Mouse (Mus musculus) hindbrain, embryonic 12.5 days (tissue): ENCODE data around the gene Commd1. TPM values are rescaled to one million over a fixed set of nuclear protein-coding genes. Genes with fewer than 3 reads are reported as not detected.
A peak's percentile ranks its signal among the peaks of the same experiment; 100 is the strongest.

Source experiments
- ATAC-seq: fragments of 200-750 bp; cut with Nextera tagmentation; 2 replicates; pipeline ENCODE4 v1.8.0; 2017; ENCODE audit warnings: moderate TSS enrichment; ENCODE audit not compliant: low FRiP score
- H3K27ac ChIP-seq: fragments of 300-500 bp; sonication (generic); 2 replicates; pipeline ENCODE4 v1.5.1; 2016; ENCODE audit warnings: mild to moderate bottlenecking
- H3K27me3 ChIP-seq: fragments of 300-500 bp; sonication (generic); 2 replicates; pipeline ENCODE4 v1.6.1; 2016; ENCODE audit warnings: mild to moderate bottlenecking
- H3K36me3 ChIP-seq: fragments of 300-500 bp; sonication (generic); 2 replicates; pipeline ENCODE4 v1.6.1; 2016; ENCODE audit warnings: mild to moderate bottlenecking
- H3K4me1 ChIP-seq: fragments of 300-500 bp; sonication (generic); 2 replicates; pipeline ENCODE4 v1.6.1; 2016
- H3K4me2 ChIP-seq: fragments of 300-500 bp; sonication (generic); replicated peaks from 2 replicates; pipeline ENCODE4 v1.6.1; 2016; ENCODE audit warnings: mild to moderate bottlenecking
- H3K4me3 ChIP-seq: fragments of 300-500 bp; sonication (generic); 2 replicates; pipeline ENCODE4 v1.5.1; 2016; ENCODE audit warnings: mild to moderate bottlenecking
- H3K9ac ChIP-seq: fragments of 300-500 bp; sonication (generic); 2 replicates; pipeline ENCODE4 v1.6.1; 2016; ENCODE audit warnings: mild to moderate bottlenecking, moderate library complexity
- H3K9me3 ChIP-seq: fragments of 300-500 bp; sonication (generic); replicated peaks from 2 replicates; pipeline ENCODE4 v1.6.1; 2016; ENCODE audit warnings: mild to moderate bottlenecking
- WGBS: fragments of 180-500 bp; shearing (Covaris S2); methylation state at CpG from one replicate; pipeline ENCODE4 v1.1.7; 2016; 5-methylcytosine and 5-hydroxymethylcytosine counted together
- polyA plus RNA-seq: library from polyadenylated mRNA; unstranded; fragments of >200 nt; fragmentation: Nextera tagmentation; extraction: Ambion mirVana; gene quantifications from 2 replicates; pipeline ENCODE4 v1.2.1, GENCODE M21; 2016

Gene Commd1
- polyA plus RNA-seq, 1 experiment from 2014 or later = 309 TPM

DNA sequence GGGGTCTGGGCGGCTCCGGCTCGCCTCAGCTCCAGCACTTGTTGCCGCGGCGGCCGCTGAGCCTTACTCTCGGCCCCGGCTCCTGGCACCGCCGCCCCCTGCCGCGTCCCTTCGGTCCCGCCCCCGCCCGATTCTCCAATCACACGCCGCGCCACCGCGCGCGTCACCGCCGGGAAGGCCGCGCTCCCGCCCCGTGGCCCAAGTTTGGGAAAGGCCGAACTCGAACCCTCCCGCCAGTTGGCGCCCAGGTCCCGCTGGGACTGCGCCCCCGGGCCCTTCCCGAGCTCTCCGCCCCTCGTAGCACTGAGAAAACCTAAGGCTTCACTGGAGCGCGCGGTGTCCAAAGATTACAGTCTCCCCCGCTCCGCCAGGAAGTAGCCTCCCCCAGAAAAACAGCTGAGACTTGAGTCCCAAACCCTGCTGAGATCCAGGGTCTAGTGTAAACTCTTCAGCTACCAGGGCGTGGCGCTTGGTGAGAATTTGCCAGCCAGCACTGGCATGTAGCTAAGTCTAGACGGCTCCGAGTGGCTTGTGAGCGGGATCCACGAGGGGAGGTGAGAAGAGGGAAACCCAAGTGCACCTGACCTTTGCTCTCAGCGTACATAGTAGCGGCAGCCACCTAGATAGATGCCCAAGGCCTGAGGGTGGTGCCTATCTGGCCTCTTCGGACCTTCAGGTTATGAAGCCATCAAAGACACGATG lies 122.4 kb downstream of the Commd1 start:
- H3K9ac ChIP-seq = peak overlapping the region; percentile 66
- no peak overlapping the region for H3K27ac ChIP-seq
- H3K9me3 ChIP-seq = no peaks in the 10 kb centered on the region
- H3K4me3 ChIP-seq = peak overlapping the region; percentile 73
- peaks cover 19% of the 10 kb centered on the region for H3K4me1 ChIP-seq
- ATAC-seq = peak; percentile 93
- peaks cover 77% of the 10 kb centered on the region for H3K27me3 ChIP-seq
- WGBS = under 1% methylated on average over 51 of the region's 55 CpGs
- H3K36me3 ChIP-seq = no peaks in the 10 kb centered on the region
- H3K4me2 ChIP-seq = peak overlapping the region; percentile 99

DNA sequence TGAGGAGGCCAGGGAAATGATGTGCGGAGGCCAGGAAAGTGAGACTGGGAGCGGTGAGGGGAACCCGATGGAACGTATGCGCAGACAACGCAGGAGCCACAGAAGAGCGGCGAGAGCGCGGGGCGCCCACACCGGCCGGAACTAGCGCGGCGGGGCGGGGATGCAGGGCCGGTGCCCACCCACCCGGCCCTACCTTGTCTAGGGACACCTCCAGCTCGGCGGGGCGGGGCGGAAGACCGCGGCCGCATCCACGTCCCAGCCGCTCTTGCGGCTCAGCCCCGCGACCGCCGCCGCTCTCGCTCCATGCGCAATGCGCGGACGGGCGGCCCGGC lies 122.9 kb downstream of the Commd1 start:
- Histone ChIP-seq H3K27me3 (peaks cover 79% of the 10 kb centered on the region), H3K4me1 (peaks cover 19% of the 10 kb centered on the region), H3K27ac (no peak overlapping the region), H3K4me2 (peak overlapping the region; percentile 99), H3K9me3 (no peaks in the 10 kb centered on the region), H3K4me3 (peak overlapping the region; percentile 73), H3K36me3 (no peaks in the 10 kb centered on the region), H3K9ac (peak overlapping the region; percentile 66)
- WGBS = 1% methylated on average over 29 of the region's 41 CpGs
- ATAC-seq = peak; percentile 82; the same call in 1 of the 2 replicates

DNA sequence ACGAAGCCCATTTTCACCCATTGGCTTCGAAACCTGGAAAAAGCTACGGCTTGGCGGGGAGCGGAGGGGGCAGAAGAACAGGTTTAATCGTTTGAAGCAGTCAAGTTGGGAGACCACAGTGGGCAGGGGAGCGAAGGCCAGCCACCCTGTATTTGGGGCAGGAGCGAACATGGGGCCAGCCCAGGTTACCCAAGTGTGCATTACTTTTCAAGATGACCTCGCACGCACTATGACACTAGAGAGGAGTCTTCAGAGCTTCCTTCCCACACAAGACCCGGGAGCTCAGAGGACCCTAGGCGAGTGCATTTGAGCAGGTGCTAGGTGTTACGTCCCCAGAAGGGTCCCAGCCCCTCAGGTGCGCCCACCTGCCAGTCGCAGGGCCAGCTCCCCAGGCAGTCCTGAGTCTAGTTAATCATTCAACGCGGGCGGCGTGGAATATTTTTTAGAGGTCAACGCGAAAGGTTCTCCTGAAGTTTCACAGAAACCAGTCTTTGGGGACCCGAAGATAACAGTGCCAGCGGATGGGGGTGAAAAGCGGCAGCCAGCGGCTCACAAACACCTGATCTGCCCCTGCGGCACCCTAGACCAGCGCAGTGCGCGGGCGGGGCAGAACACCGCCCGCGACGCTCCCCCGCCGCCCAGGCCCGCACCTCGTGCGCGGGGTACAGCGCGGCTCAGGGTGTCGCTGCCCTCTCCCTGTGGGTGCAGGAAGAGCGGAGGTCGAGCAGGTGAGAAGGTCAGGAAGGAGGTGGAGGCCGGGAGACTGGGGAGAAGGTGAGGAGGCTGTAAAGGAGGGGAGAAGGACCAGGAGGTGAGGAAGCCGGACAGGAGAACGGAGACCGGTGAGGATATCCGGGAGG lies 123.5 kb downstream of the Commd1 start:
- Histone ChIP-seq H3K9me3 (no peaks in the 10 kb centered on the region), H3K36me3 (no peaks in the 10 kb centered on the region), H3K4me3 (peak overlapping the region; percentile 73), H3K4me2 (peak overlapping the region; percentile 99), H3K9ac (peak overlapping the region; percentile 66), H3K27ac (no peak overlapping the region), H3K27me3 (peaks cover 76% of the 10 kb centered on the region), H3K4me1 (peaks cover 19% of the 10 kb centered on the region)
- peak; percentile 5 for ATAC-seq
- 2% methylated on average over 50 of the region's 50 CpGs for WGBS

DNA sequence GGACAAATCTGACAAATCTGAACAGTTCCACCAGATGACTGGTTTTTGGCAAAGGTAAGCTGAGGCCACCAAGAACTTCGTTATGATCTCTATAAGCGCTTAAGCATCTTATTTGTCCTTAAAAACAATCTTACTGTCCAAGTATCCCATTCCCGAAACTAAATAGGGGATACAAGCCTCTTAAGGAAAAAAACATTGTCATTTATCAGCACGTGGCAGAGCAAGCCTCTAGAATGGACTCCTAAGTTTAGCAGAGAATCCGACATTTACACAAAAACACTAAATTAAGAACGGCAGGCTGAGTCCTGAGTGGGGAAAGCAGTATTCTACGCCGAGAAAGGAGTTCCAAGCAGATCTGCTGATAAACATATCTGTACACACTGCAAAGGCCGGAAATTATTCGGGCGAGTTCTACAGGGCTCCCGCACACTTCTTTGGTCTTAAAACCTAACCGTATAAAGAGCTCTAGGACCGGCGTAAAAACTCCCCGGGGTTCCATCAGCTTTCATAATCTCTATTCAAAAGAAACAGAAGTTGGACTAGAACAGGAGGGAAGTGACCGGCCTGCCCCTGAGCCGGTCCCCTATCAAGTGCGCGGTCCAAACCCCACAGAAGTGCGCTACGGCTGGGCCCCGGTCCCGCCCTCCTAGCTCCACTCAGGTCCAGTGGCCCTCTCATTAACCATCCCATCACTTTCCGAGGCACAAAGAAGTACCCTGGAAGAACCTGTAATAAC lies 124.3 kb downstream of the Commd1 start:
- peaks cover 69% of the 10 kb centered on the region for H3K27me3 ChIP-seq

DNA sequence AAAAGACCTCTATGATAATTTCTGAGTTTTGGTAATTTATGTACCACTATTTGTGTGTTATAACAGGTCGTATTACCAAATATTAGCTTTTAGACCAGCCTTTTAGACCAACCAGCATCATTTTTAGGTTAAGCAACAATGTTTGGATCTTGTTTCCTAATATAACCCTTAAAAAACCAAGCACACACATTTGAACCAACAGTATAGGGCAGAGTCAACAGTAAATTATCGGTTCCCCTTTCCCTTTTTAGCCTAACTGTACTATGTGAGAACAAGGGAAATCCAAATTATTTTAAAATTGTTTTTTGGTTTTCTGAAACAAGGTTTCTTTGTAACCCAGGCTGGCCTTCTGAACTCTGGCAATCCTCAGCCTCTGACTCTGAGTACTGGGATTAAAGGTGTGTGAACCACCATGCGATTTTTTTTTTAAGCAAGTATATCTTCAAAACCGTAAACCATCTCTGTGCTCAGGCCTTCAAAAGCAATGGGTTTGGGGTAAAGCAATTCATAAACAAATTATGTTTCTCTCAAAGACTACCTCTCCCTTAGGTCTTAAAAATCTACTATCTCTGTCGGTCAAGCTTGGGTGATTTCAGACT lies 125.0 kb downstream of the Commd1 start:
- Histone ChIP-seq H3K4me3 (no peak overlapping the region), H3K27me3 (peaks cover 65% of the 10 kb centered on the region), H3K9ac (no peak overlapping the region), H3K27ac (no peak overlapping the region), H3K36me3 (no peaks in the 10 kb centered on the region), H3K9me3 (no peaks in the 10 kb centered on the region), H3K4me1 (peaks cover 19% of the 10 kb centered on the region), H3K4me2 (no peak overlapping the region)
- ATAC-seq = no peak
- 80% methylated on average over 5 of the region's 5 CpGs for WGBS

More for the DNA sequence above, 124.3 kb downstream of the Commd1 start:
- ATAC-seq = no peak
- H3K4me3 ChIP-seq = peak overlapping the region; percentile 73
- H3K9ac ChIP-seq = no peak overlapping the region
- H3K9me3 ChIP-seq = no peaks in the 10 kb centered on the region
- H3K36me3 ChIP-seq = no peaks in the 10 kb centered on the region
- WGBS = 19% methylated on average over 25 of the region's 25 CpGs
- peak overlapping the region; percentile 99 for H3K4me2 ChIP-seq
- no peak overlapping the region for H3K27ac ChIP-seq
- peaks cover 19% of the 10 kb centered on the region for H3K4me1 ChIP-seq

DNA sequence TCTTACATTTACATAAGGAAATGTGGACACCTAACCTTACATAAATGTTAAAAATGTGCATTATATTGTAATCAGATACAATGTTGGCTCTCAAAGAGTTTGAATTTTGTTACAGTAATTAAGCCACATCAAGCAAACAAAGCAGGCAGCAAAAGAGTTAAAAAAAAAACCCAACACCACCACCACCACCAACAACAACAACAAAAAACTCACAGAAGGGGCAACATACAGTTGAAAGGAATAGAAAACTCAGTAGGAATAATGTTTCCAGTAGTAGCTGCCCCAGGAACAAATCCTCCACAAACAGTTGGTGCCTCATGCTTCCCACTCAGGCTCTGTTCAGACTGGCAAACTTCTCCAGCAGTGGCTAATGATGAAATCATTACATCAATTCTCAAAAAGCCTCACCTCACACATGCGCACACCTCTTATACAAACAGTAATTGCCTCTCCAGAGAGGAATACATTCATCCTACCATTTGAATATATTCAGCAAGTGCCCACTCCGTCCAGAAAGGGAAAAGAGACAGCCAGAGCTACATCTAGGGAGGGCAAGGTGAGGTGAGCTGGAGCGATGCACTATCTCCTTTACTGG lies 125.7 kb downstream of the Commd1 start:
- Histone ChIP-seq H3K27ac (no peak overlapping the region), H3K4me3 (no peak overlapping the region), H3K4me2 (no peak overlapping the region), H3K4me1 (peaks cover 19% of the 10 kb centered on the region), H3K36me3 (no peaks in the 10 kb centered on the region), H3K9me3 (no peaks in the 10 kb centered on the region), H3K27me3 (peaks cover 59% of the 10 kb centered on the region), H3K9ac (no peak overlapping the region)
- 87% methylated on average over 3 of the region's 3 CpGs for WGBS
- no peak for ATAC-seq

DNA sequence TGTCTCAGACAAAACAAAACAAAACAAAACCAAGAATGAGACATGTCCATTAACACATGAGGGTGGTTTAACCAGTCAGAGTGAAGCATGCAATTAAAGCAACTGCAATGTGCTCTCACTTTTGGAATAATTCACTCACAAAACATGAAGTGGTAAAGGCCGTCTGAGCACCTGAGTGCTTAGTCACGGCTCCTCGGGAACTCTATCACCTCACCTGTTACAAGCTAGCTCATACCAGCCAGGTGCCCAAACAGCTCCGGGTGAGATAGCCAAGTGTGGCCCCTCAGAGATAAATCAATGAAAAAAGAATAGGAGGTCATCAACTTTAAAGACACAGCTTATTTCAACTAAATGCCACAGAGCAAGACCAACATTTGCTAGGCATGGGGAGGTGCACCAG lies 127.6 kb downstream of the Commd1 start:
- peaks cover 41% of the 10 kb centered on the region for H3K27me3 ChIP-seq
- H3K9ac ChIP-seq = no peak overlapping the region
- H3K4me1 ChIP-seq = peaks cover 12% of the 10 kb centered on the region
- H3K9me3 ChIP-seq = no peaks in the 10 kb centered on the region
- no peaks in the 10 kb centered on the region for H3K36me3 ChIP-seq
- H3K4me3 ChIP-seq = no peak overlapping the region
- H3K4me2 ChIP-seq = no peak overlapping the region
- ATAC-seq = no peak
- H3K27ac ChIP-seq = no peak overlapping the region
- 89% methylated on average over 4 of the region's 4 CpGs for WGBS

DNA sequence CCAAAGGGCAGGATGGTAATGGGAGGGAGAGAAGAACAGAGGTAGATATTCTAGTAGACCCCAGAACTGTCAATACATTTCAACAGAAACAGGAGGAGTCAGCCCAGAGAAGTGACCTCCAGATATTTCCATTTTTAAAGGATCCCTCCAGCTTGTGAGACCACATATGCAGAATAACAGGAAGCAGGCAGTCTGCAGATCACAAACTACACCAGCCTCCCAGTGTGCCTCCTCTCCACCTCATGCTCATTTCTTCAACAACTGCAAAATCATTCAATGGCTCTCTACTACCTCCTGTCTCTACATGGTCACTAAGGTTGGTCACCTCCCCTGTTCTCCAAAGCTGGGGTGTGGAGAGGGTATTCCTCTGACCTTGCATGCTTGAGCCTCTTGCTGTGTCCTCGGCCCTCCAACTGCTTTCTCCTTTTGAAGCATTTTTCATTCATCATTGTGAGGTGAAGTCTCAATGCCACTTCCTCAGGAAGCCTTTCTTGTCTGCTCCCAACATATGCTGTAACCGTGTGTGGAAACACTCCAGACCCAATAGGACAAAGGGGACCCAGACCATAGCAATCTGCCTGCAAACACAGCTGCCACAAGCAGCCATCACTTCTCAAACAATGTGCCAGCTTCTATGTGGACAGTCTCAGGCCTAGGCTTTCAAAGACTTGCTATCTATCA lies 128.6 kb downstream of the Commd1 start:
- H3K36me3 ChIP-seq = no peaks in the 10 kb centered on the region
- 35% methylated on average over 2 of the region's 2 CpGs for WGBS
- no peak for ATAC-seq
- H3K27ac ChIP-seq = no peak overlapping the region
- H3K9ac ChIP-seq = no peak overlapping the region
- H3K27me3 ChIP-seq = peaks cover 31% of the 10 kb centered on the region
- H3K4me1 ChIP-seq = peaks cover 7% of the 10 kb centered on the region
- H3K9me3 ChIP-seq = no peaks in the 10 kb centered on the region
- no peak overlapping the region for H3K4me3 ChIP-seq
- H3K4me2 ChIP-seq = no peak overlapping the region

DNA sequence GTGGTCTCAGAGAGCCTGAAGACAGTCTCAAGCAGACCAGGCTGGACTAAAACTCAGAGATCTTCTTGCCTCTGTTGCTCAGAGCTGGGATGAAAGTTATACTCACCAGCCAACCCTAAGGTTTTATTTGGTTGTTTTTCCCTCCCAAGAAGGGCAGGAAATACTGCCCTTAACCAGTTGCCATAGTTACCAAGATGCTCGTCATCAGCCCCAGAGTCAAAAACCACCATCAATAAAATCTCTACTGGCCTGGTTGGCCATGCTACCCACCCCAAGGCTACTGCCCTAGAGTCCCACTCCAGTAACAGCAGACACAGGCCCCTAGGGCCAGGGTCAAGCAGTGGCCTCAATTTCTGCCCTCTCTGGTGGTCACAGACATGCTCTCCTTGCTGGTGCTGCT lies 129.7 kb downstream of the Commd1 start:
- H3K27me3 ChIP-seq = peaks cover 20% of the 10 kb centered on the region
- H3K4me3 ChIP-seq = no peak overlapping the region
- no peak overlapping the region for H3K4me2 ChIP-seq
- H3K4me1 ChIP-seq = no peaks in the 10 kb centered on the region
- no peak overlapping the region for H3K9ac ChIP-seq
- 76% methylated on average over 1 of the region's 1 CpGs for WGBS
- no peaks in the 10 kb centered on the region for H3K36me3 ChIP-seq
- H3K27ac ChIP-seq = no peak overlapping the region
- no peaks in the 10 kb centered on the region for H3K9me3 ChIP-seq
- ATAC-seq = no peak

DNA sequence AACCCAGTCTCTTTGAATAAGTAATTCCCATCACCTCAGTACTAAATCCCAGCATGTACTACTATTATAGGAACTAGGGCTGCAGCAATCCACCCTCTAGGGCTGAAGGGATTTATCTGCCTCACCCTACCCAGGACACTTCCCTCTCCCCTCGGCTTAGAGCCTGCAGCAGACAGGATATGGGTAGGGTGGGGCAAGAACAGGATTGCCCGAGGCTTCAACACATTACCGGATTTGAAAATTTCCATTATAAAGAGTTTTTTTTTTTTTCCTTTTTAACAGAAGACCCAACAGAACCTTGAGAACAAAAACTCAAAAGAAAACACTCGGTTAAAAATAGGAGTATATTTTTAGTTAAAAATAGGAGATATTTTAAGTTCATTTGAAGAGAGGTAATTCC lies 130.8 kb downstream of the Commd1 start:
- H3K36me3 ChIP-seq = no peaks in the 10 kb centered on the region
- H3K27me3 ChIP-seq = peaks cover 9% of the 10 kb centered on the region
- H3K4me2 ChIP-seq = no peak overlapping the region
- no peaks in the 10 kb centered on the region for H3K9me3 ChIP-seq
- no peak overlapping the region for H3K27ac ChIP-seq
- no peak for ATAC-seq
- no peak overlapping the region for H3K9ac ChIP-seq
- H3K4me3 ChIP-seq = no peak overlapping the region
- 63% methylated on average over 4 of the region's 4 CpGs for WGBS
- peaks cover 3% of the 10 kb centered on the region; the same call in 1 of the 2 replicates for H3K4me1 ChIP-seq

DNA sequence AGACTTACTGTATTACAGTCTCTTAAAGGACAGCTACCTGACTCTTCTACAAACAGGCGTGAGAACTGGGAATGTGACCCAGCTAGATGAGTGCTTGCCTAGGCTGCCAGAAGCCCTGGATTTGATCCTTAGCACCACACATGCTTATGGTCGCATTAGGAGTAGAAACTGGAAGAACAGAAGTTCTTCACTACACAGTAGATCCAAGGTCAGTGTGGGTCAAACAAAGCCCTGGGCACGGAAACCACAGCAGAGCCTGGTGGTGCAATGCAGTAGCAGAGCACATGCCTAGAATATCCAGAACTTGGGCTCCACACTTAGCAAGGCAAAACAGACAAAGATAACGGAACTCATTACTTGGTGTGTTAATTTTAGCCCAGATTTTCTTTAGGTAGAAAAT lies 132.1 kb downstream of the Commd1 start:
- Histone ChIP-seq H3K9ac (no peak overlapping the region), H3K27me3 (peaks cover 2% of the 10 kb centered on the region; the same call in 1 of the 2 replicates), H3K36me3 (no peaks in the 10 kb centered on the region), H3K4me3 (no peak overlapping the region), H3K27ac (no peak overlapping the region), H3K4me2 (no peak overlapping the region), H3K4me1 (peaks cover 3% of the 10 kb centered on the region; the same call in 1 of the 2 replicates), H3K9me3 (no peaks in the 10 kb centered on the region)
- no peak for ATAC-seq
- WGBS = 85% methylated on average over 4 of the region's 4 CpGs
